Mouse (Mus musculus) brown adipose tissue, adult 24 weeks (tissue): ENCODE data around the gene Tnfsf10. TPM values are rescaled to one million over a fixed set of nuclear protein-coding genes. Genes with fewer than 3 reads are reported as not detected.

Source experiments
- H3K27ac ChIP-seq: fragments of 200-500 bp; replicated peaks from 2 replicates; pipeline ENCODE4 v1.5.1; 2012; ENCODE audit warnings: low read depth, mild to moderate bottlenecking, low read length
- H3K4me1 ChIP-seq: fragments of 200-500 bp; 2 replicates; pipeline ENCODE4 v1.6.1; 2012; ENCODE audit warnings: low read length, mixed read lengths; ENCODE audit not compliant: control insufficient read depth, insufficient read depth, insufficient read length
- H3K4me3 ChIP-seq: fragments of 200-500 bp; 2 replicates; pipeline ENCODE4 v1.5.1; 2012; ENCODE audit warnings: low read depth, mild to moderate bottlenecking, low read length, moderate library complexity; ENCODE audit not compliant: insufficient read depth
- polyA plus RNA-seq: library from polyadenylated mRNA; stranded (reverse); fragments of >200 nt; gene quantifications from 2 replicates; pipeline ENCODE4 v1.2.4, GENCODE M21; 2012; ENCODE audit not compliant: missing spikeins, insufficient read depth, insufficient read length

Gene Tnfsf10
- polyA plus RNA-seq, 1 experiment = 4.5 TPM

GRCm38 (mm10) chr3:27323551-27323950 is 6.7 kb downstream of the Tnfsf10 start:
- H3K27ac ChIP-seq = peak overlapping the region; percentile 79
- no peak overlapping the region for H3K4me3 ChIP-seq
- peaks cover 3% of the 10 kb centered on the region for H3K4me1 ChIP-seq

GRCm38 (mm10) chr3:27326633-27327191 is 9.9 kb downstream of the Tnfsf10 start:
- no peak overlapping the region for H3K4me3 ChIP-seq
- peaks cover 3% of the 10 kb centered on the region for H3K4me1 ChIP-seq
- 0 out of 2 replicates have a peak overlapping the region, but pooled peaks have one; percentile 32 for H3K27ac ChIP-seq

- H3K27ac ChIP-seq = no peak overlapping the region
- H3K4me1 ChIP-seq = no peaks in the 10 kb centered on the region; the same call in 1 of the 2 replicates
- H3K4me3 ChIP-seq = no peak overlapping the region
These were observed 13.9 kb downstream of the Tnfsf10 start for GRCm38 (mm10) chr3:27330706-27331105.

- Histone ChIP-seq H3K4me3 (no peak overlapping the region), H3K4me1 (no peaks in the 10 kb centered on the region), H3K27ac (no peak overlapping the region)
These were observed 21.6 kb downstream of the Tnfsf10 start for GRCm38 (mm10) chr3:27338437-27338836.

- no peak overlapping the region for H3K4me3 ChIP-seq
- no peak overlapping the region for H3K27ac ChIP-seq
- no peaks in the 10 kb centered on the region for H3K4me1 ChIP-seq
These were observed 22.1 kb downstream of the Tnfsf10 start for GRCm38 (mm10) chr3:27338887-27339286.

GRCm38 (mm10) chr3:27340757-27341156 is 23.9 kb downstream of the Tnfsf10 start:
- Histone ChIP-seq H3K4me3 (no peak overlapping the region), H3K4me1 (no peaks in the 10 kb centered on the region), H3K27ac (no peak overlapping the region)

- H3K27ac ChIP-seq = no peak overlapping the region
- no peaks in the 10 kb centered on the region for H3K4me1 ChIP-seq
- no peak overlapping the region for H3K4me3 ChIP-seq
These were observed 25.6 kb downstream of the Tnfsf10 start for GRCm38 (mm10) chr3:27342462-27342861.

- Histone ChIP-seq H3K27ac (no peak overlapping the region), H3K4me1 (no peaks in the 10 kb centered on the region), H3K4me3 (no peak overlapping the region)
These were observed 28.7 kb downstream of the Tnfsf10 start for GRCm38 (mm10) chr3:27345526-27345925.

GRCm38 (mm10) chr3:27348462-27348861 is 31.6 kb downstream of the Tnfsf10 start:
- Histone ChIP-seq H3K27ac (no peak overlapping the region), H3K4me1 (no peaks in the 10 kb centered on the region), H3K4me3 (no peak overlapping the region)

- Histone ChIP-seq H3K4me1 (no peaks in the 10 kb centered on the region), H3K4me3 (no peak overlapping the region), H3K27ac (no peak overlapping the region)
These were observed 34.3 kb downstream of the Tnfsf10 start for GRCm38 (mm10) chr3:27351105-27351504.

GRCm38 (mm10) chr3:27359100-27359720 is 42.4 kb downstream of the Tnfsf10 start:
- Histone ChIP-seq H3K4me1 (no peaks in the 10 kb centered on the region), H3K4me3 (no peak overlapping the region), H3K27ac (no peak overlapping the region)

- H3K4me1 ChIP-seq = peaks cover 3% of the 10 kb centered on the region; the same call in 1 of the 2 replicates
- no peak overlapping the region for H3K4me3 ChIP-seq
- no peak overlapping the region for H3K27ac ChIP-seq
These were observed 53.3 kb downstream of the Tnfsf10 start for GRCm38 (mm10) chr3:27370125-27370524.

GRCm38 (mm10) chr3:27370582-27371275 is 53.9 kb downstream of the Tnfsf10 start:
- Histone ChIP-seq H3K4me1 (peaks cover 3% of the 10 kb centered on the region; the same call in 1 of the 2 replicates), H3K4me3 (no peak overlapping the region), H3K27ac (no peak overlapping the region)

GRCm38 (mm10) chr3:27371276-27371621 is 54.4 kb downstream of the Tnfsf10 start, which contains the start of gene Ghsr:
TSS of gene Ghsr (plus strand) at chr3:27371351.
- no peak within 1 kb of the TSS for H3K4me3 ChIP-seq
- peaks cover 3% of the 10 kb centered on the region; the same call in 1 of the 2 replicates for H3K4me1 ChIP-seq
- H3K27ac ChIP-seq = no peak within 1 kb of the TSS

- Histone ChIP-seq H3K4me3 (no peak overlapping the region), H3K4me1 (peaks cover 3% of the 10 kb centered on the region; the same call in 1 of the 2 replicates), H3K27ac (no peak overlapping the region)
These were observed 55.2 kb downstream of the Tnfsf10 start for GRCm38 (mm10) chr3:27371725-27372650.
